ENCODE assay signal across 34 mouse cellular contexts in genomic region chr1:192259616-192260015, GRCm38 (mm10).
"Had no signal": no experiment of that assay in that cellular context is flagged by ENCODE, and none has a peak within 500 bp of the region (broad histone marks: within the 10 kb centered on the region; RNA-seq: fewer than 3 reads in every experiment).

No protein-coding gene starts in this region.

- H3K36me3 ChIP-seq: heart, embryonic 12.5 days; heart, embryonic 13.5 days; heart, embryonic 15.5 days; hindbrain, embryonic 10.5 days; hindbrain, embryonic 12.5 days; hindbrain, embryonic 13.5 days; hindbrain, embryonic 15.5 days; intestine, embryonic 15.5 days; kidney, embryonic 15.5 days had no signal

- DNase-seq: heart, postnatal 10 days; heart, postnatal 14 days; heart, postnatal 36 days; heart, postnatal 4 days; kidney, adult 11 months; kidney, adult 18-20 months; kidney, adult 2 months; kidney, adult 8-10 months; kidney, adult 9 months; kidney, postnatal 10 days; kidney, postnatal 14 days; kidney, postnatal 25 days; kidney, postnatal 36 days; kidney, postnatal 4 days; layer of hippocampus, adult 9-11 months; layer of hippocampus, postnatal 36 days had no signal

- H3K9me3 ChIP-seq: heart, embryonic 13.5 days; heart, embryonic 15.5 days; hindbrain, embryonic 10.5 days; hindbrain, embryonic 12.5 days; hindbrain, embryonic 13.5 days; hindbrain, embryonic 15.5 days; intestine, embryonic 15.5 days; kidney, embryonic 15.5 days had no signal

- H3K4me3 ChIP-seq: heart, embryonic 12.5 days; heart, embryonic 13.5 days; heart, embryonic 15.5 days; hindbrain, embryonic 10.5 days; hindbrain, embryonic 12.5 days; hindbrain, embryonic 13.5 days; hindbrain, embryonic 15.5 days; intestine, embryonic 15.5 days; kidney, embryonic 15.5 days; layer of hippocampus, adult 2 months; left cerebral cortex, adult 2 months had no signal

- H3K9ac ChIP-seq: heart, embryonic 12.5 days; heart, embryonic 13.5 days; heart, embryonic 15.5 days; hindbrain, embryonic 12.5 days; hindbrain, embryonic 13.5 days; hindbrain, embryonic 14.5 days; hindbrain, embryonic 15.5 days; intestine, embryonic 15.5 days; kidney, embryonic 15.5 days had no signal

- H3K27me3 ChIP-seq: heart, embryonic 12.5 days; heart, embryonic 15.5 days; hindbrain, embryonic 12.5 days; hindbrain, embryonic 13.5 days; hindbrain, embryonic 15.5 days; intestine, embryonic 15.5 days; kidney, embryonic 15.5 days had no signal

- H3K27ac ChIP-seq: heart, embryonic 13.5 days; heart, embryonic 15.5 days; hindbrain, embryonic 10.5 days; hindbrain, embryonic 12.5 days; hindbrain, embryonic 13.5 days; hindbrain, embryonic 14.5 days; hindbrain, embryonic 15.5 days; hindbrain, postnatal 0 days; intestine, embryonic 15.5 days; kidney, embryonic 15.5 days; kidney, postnatal 0 days; left cerebral cortex, adult 2 months had no signal

- H3K4me2 ChIP-seq: heart, embryonic 12.5 days; heart, embryonic 13.5 days; heart, embryonic 15.5 days; hindbrain, embryonic 12.5 days; hindbrain, embryonic 13.5 days; hindbrain, embryonic 14.5 days; hindbrain, embryonic 15.5 days; intestine, embryonic 15.5 days; kidney, embryonic 15.5 days had no signal

- ATAC-seq: hindbrain, embryonic 16.5 days; hindbrain, postnatal 0 days; inflammation-experienced regulatory T-cells, adult 6 months; intestine, embryonic 15.5 days; intestine, embryonic 16.5 days; intestine, postnatal 0 days had no signal

- H3K4me1 ChIP-seq: heart, embryonic 12.5 days; heart, embryonic 13.5 days; heart, embryonic 15.5 days; hindbrain, embryonic 10.5 days; hindbrain, embryonic 12.5 days; hindbrain, embryonic 13.5 days; hindbrain, embryonic 15.5 days; intestine, embryonic 15.5 days; kidney, embryonic 15.5 days had no signal
